Mouse (Mus musculus): ENCODE measurements around the gene Tmco4. TPM values are rescaled to one million over a fixed set of nuclear protein-coding genes. Genes with fewer than 3 reads are reported as not detected.

Gene Tmco4
- polyA plus RNA-seq, 1 experiment from 2014 or later, result 12.7 TPM

DNA sequence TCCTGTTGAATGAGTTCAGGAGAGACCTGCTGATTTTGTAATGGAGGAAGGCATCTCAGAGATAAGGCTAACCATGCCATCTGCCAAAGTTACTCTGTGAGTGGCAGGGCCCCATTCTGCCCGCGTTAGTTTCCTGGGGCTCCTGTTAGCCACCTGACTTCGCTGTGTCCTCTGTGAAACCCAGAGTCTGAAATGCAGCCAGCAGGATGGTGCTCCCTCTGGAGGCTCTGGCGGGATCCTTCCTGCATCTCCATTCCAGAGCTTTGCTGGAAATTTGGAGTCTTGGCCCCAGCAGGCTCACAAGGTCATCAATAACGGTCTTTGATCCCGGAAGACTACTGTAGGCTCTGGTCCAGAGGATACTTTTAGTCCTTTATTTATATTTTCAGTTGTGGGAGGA, 28.7 kb downstream of the Tmco4 start:
- Histone ChIP-seq H3K9me3 (replicated peaks; ENCODE audit: control insufficient read depth, low read length) (no peaks in the 10 kb centered on the region; the same call in 1 of the 2 replicates), H3K9ac (ENCODE audit: low read length) (no peak overlapping the region), H3K36me3 (ENCODE audit: control insufficient read depth, insufficient read depth, low read length) (no peaks in the 10 kb centered on the region), H3K4me1 (ENCODE audit: control insufficient read depth, insufficient read depth, low read length) (no peaks in the 10 kb centered on the region), H3K4me3 (replicated peaks; ENCODE audit: low read length) (no peak overlapping the region), H3K27me3 (ENCODE audit: control insufficient read depth, insufficient read depth, low read length) (no peaks in the 10 kb centered on the region), H3K4me2 (ENCODE audit: low read depth, low read length) (no peak overlapping the region), H3K27ac (ENCODE audit: low read length) (no peak overlapping the region)
- WGBS, result 19% methylated on average over 6 of the region's 6 CpGs
- ATAC-seq (ENCODE audit: insufficient read depth, low FRiP score), result no peak

GRCm38 (mm10) chr4:139004067-139004466, 31.4 kb downstream of the Tmco4 start:
- Histone ChIP-seq H3K27ac (ENCODE audit: low read length) (peak overlapping the region; percentile 44; the same call in 1 of the 2 replicates), H3K4me3 (replicated peaks; ENCODE audit: low read length) (no peak overlapping the region)
- 78% methylated on average over 8 of the region's 8 CpGs for WGBS

DNA sequence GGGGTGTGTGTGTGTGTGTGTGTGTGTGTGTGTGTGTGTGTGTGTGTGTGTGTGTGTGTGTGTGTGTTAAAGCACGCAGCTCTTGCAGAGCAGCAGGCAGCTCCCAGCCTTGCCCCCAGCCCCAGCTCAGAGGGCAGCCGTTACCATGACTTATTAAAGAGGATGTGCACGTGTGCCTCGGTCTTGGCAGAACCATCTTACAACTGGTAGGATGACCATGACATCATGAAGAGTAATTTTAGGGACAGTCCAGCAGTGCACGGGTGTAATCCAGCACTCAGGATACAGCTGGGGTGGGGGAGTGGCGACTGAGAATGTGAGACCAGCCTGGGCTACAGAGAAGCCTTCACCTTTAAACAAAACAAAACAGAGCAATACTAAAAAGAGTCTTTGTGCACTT, 32.5 kb downstream of the Tmco4 start:
- no peak overlapping the region for H3K27ac ChIP-seq (ENCODE audit: low read length)
- no peak for ATAC-seq (ENCODE audit: insufficient read depth, low FRiP score)
- 55% methylated on average over 6 of the region's 6 CpGs for WGBS
- H3K4me1 ChIP-seq (ENCODE audit: control insufficient read depth, insufficient read depth, low read length), result no peaks in the 10 kb centered on the region
- no peak overlapping the region for H3K4me2 ChIP-seq (ENCODE audit: low read depth, low read length)
- no peak overlapping the region for H3K9ac ChIP-seq (ENCODE audit: low read length)
- no peaks in the 10 kb centered on the region for H3K27me3 ChIP-seq (ENCODE audit: control insufficient read depth, insufficient read depth, low read length)
- no peaks in the 10 kb centered on the region for H3K36me3 ChIP-seq (ENCODE audit: control insufficient read depth, insufficient read depth, low read length)
- no peak overlapping the region for H3K4me3 ChIP-seq (replicated peaks; ENCODE audit: low read length)
- H3K9me3 ChIP-seq (replicated peaks; ENCODE audit: control insufficient read depth, low read length), result no peaks in the 10 kb centered on the region

More at GRCm38 (mm10) chr4:139004067-139004466, 31.4 kb downstream of the Tmco4 start:
- H3K9me3 ChIP-seq (replicated peaks; ENCODE audit: control insufficient read depth, low read length), result no peaks in the 10 kb centered on the region
- no peaks in the 10 kb centered on the region for H3K36me3 ChIP-seq (ENCODE audit: control insufficient read depth, insufficient read depth, low read length)
- no peaks in the 10 kb centered on the region for H3K27me3 ChIP-seq (ENCODE audit: control insufficient read depth, insufficient read depth, low read length)
- no peaks in the 10 kb centered on the region for H3K4me1 ChIP-seq (ENCODE audit: control insufficient read depth, insufficient read depth, low read length)
- H3K9ac ChIP-seq (ENCODE audit: low read length), result no peak overlapping the region
- H3K4me2 ChIP-seq (ENCODE audit: low read depth, low read length), result no peak overlapping the region
- no peak; the same call in 1 of the 2 replicates for ATAC-seq (ENCODE audit: insufficient read depth, low FRiP score)

DNA sequence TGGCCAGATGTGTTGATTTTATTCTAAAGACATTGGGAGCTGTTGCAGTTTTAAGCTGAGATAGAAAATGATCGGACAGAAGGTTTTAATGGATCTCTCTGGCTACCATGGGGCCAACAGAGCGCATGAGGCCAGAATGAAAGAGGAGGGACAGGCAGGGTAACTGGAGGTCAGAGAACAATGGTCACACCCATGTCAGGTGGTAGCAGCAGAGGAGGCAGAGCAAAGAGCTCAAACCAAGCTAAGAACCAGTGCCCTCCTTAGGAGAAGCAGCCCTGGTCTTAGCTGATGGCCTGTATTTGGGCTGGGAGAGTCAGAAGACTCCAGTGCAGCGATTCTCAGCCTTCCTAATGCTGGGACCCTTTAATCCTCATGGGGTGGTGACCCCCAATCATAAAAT, 34.7 kb downstream of the Tmco4 start:
- H3K9me3 ChIP-seq (replicated peaks; ENCODE audit: control insufficient read depth, low read length), result no peaks in the 10 kb centered on the region
- H3K36me3 ChIP-seq (ENCODE audit: control insufficient read depth, insufficient read depth, low read length), result no peaks in the 10 kb centered on the region
- WGBS, result 66% methylated on average over 3 of the region's 3 CpGs
- no peaks in the 10 kb centered on the region for H3K4me1 ChIP-seq (ENCODE audit: control insufficient read depth, insufficient read depth, low read length)
- ATAC-seq (ENCODE audit: insufficient read depth, low FRiP score), result peak; percentile 35; the same call in 1 of the 2 replicates
- H3K9ac ChIP-seq (ENCODE audit: low read length), result no peak overlapping the region
- no peak overlapping the region for H3K4me3 ChIP-seq (replicated peaks; ENCODE audit: low read length)
- no peak overlapping the region for H3K4me2 ChIP-seq (ENCODE audit: low read depth, low read length)
- no peaks in the 10 kb centered on the region for H3K27me3 ChIP-seq (ENCODE audit: control insufficient read depth, insufficient read depth, low read length)
- H3K27ac ChIP-seq (ENCODE audit: low read length), result peak overlapping the region; percentile 68

GRCm38 (mm10) chr4:139007981-139008536, 35.4 kb downstream of the Tmco4 start:
- H3K4me3 ChIP-seq (replicated peaks; ENCODE audit: low read length), result no peak overlapping the region
- WGBS, result 19% methylated on average over 6 of the region's 6 CpGs
- no peak overlapping the region for H3K9ac ChIP-seq (ENCODE audit: low read length)
- H3K27ac ChIP-seq (ENCODE audit: low read length), result peak overlapping the region; percentile 71
- H3K4me2 ChIP-seq (ENCODE audit: low read depth, low read length), result no peak overlapping the region
- no peaks in the 10 kb centered on the region for H3K36me3 ChIP-seq (ENCODE audit: control insufficient read depth, insufficient read depth, low read length)
- no peaks in the 10 kb centered on the region for H3K27me3 ChIP-seq (ENCODE audit: control insufficient read depth, insufficient read depth, low read length)
- no peaks in the 10 kb centered on the region for H3K9me3 ChIP-seq (replicated peaks; ENCODE audit: control insufficient read depth, low read length)
- no peaks in the 10 kb centered on the region for H3K4me1 ChIP-seq (ENCODE audit: control insufficient read depth, insufficient read depth, low read length)
- ATAC-seq (ENCODE audit: insufficient read depth, low FRiP score), result peak; percentile 70

GRCm38 (mm10) chr4:139011201-139011702, 38.6 kb downstream of the Tmco4 start:
- Histone ChIP-seq H3K4me1 (ENCODE audit: control insufficient read depth, insufficient read depth, low read length) (no peaks in the 10 kb centered on the region), H3K4me2 (ENCODE audit: low read depth, low read length) (no peak overlapping the region), H3K27me3 (ENCODE audit: control insufficient read depth, insufficient read depth, low read length) (no peaks in the 10 kb centered on the region), H3K4me3 (replicated peaks; ENCODE audit: low read length) (no peak overlapping the region), H3K36me3 (ENCODE audit: control insufficient read depth, insufficient read depth, low read length) (no peaks in the 10 kb centered on the region), H3K9ac (ENCODE audit: low read length) (no peak overlapping the region), H3K27ac (ENCODE audit: low read length) (peak overlapping the region; percentile 77; the same call in 1 of the 2 replicates), H3K9me3 (replicated peaks; ENCODE audit: control insufficient read depth, low read length) (peaks cover 6% of the 10 kb centered on the region; the same call in 1 of the 2 replicates)
- WGBS, result 59% methylated on average over 13 of the region's 13 CpGs
- ATAC-seq (ENCODE audit: insufficient read depth, low FRiP score), result no peak

DNA sequence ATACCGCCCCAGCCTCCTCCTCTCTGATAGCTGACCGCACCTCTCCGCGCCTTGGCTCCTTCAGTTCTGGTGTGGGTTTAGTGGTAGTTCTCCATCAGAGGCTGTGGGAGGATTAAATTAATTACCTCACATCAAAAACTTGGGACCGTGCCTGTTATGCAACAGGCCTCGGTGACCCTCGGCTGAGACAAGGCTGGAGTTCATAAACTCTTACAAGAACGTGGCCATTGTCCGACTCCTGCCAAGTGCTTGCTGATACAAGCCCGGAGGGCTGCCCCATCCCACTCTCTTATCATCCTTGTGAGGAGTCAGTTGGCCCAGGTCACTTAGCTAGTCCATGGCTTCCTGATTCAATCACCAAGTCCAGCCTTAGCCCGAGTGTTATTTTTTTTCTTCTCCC, 40.6 kb downstream of the Tmco4 start:
- H3K4me1 ChIP-seq (ENCODE audit: control insufficient read depth, insufficient read depth, low read length), result no peaks in the 10 kb centered on the region
- 82% methylated on average over 11 of the region's 11 CpGs for WGBS
- H3K4me3 ChIP-seq (replicated peaks; ENCODE audit: low read length), result no peak overlapping the region
- H3K4me2 ChIP-seq (ENCODE audit: low read depth, low read length), result no peak overlapping the region
- no peak for ATAC-seq (ENCODE audit: insufficient read depth, low FRiP score)
- no peaks in the 10 kb centered on the region for H3K36me3 ChIP-seq (ENCODE audit: control insufficient read depth, insufficient read depth, low read length)
- no peaks in the 10 kb centered on the region for H3K27me3 ChIP-seq (ENCODE audit: control insufficient read depth, insufficient read depth, low read length)
- peaks cover 6% of the 10 kb centered on the region; the same call in 1 of the 2 replicates for H3K9me3 ChIP-seq (replicated peaks; ENCODE audit: control insufficient read depth, low read length)
- no peak overlapping the region for H3K9ac ChIP-seq (ENCODE audit: low read length)
- no peak overlapping the region for H3K27ac ChIP-seq (ENCODE audit: low read length)

GRCm38 (mm10) chr4:139014793-139015192, 42.1 kb downstream of the Tmco4 start:
- ATAC-seq (ENCODE audit: insufficient read depth, low FRiP score), result no peak
- no peaks in the 10 kb centered on the region for H3K27me3 ChIP-seq (ENCODE audit: control insufficient read depth, insufficient read depth, low read length)
- 84% methylated on average over 6 of the region's 6 CpGs for WGBS

DNA sequence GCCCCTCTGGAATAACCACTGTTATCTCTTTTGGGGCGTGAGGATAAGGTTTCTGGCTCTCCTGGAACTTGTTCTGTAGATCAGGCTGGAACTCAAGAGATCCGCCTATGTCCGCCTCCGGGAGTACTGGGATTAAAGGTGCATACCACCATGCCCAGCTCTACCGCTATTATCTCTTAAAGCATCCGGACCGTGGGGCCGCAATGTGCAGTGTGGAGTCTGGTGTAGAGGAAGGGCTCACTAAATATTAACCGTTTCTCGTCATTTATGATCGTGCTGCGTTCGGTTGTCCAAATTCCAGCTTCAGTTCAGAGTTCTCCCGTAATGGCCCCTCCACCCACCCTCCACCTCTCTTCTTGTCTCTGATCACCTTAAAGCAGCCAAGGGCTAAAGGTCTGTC, 45.7 kb downstream of the Tmco4 start:
- H3K27me3 ChIP-seq (ENCODE audit: control insufficient read depth, insufficient read depth, low read length), result no peaks in the 10 kb centered on the region
- WGBS, result 73% methylated on average over 14 of the region's 14 CpGs
- H3K36me3 ChIP-seq (ENCODE audit: control insufficient read depth, insufficient read depth, low read length), result no peaks in the 10 kb centered on the region
- H3K4me3 ChIP-seq (replicated peaks; ENCODE audit: low read length), result no peak overlapping the region
- no peak overlapping the region for H3K9ac ChIP-seq (ENCODE audit: low read length)
- no peak for ATAC-seq (ENCODE audit: insufficient read depth, low FRiP score)
- no peak overlapping the region for H3K27ac ChIP-seq (ENCODE audit: low read length)
- H3K4me1 ChIP-seq (ENCODE audit: control insufficient read depth, insufficient read depth, low read length), result no peaks in the 10 kb centered on the region
- peaks cover 6% of the 10 kb centered on the region; the same call in 1 of the 2 replicates for H3K9me3 ChIP-seq (replicated peaks; ENCODE audit: control insufficient read depth, low read length)
- no peak overlapping the region for H3K4me2 ChIP-seq (ENCODE audit: low read depth, low read length)

More at GRCm38 (mm10) chr4:139014793-139015192, 42.1 kb downstream of the Tmco4 start:
- Histone ChIP-seq H3K4me1 (ENCODE audit: control insufficient read depth, insufficient read depth, low read length) (no peaks in the 10 kb centered on the region), H3K9me3 (replicated peaks; ENCODE audit: control insufficient read depth, low read length) (peaks cover 6% of the 10 kb centered on the region; the same call in 1 of the 2 replicates), H3K36me3 (ENCODE audit: control insufficient read depth, insufficient read depth, low read length) (no peaks in the 10 kb centered on the region), H3K27ac (ENCODE audit: low read length) (no peak overlapping the region), H3K4me2 (ENCODE audit: low read depth, low read length) (no peak overlapping the region), H3K9ac (ENCODE audit: low read length) (no peak overlapping the region), H3K4me3 (replicated peaks; ENCODE audit: low read length) (no peak overlapping the region)

Measured in stomach, embryonic 16.5 days (tissue).